Mouse (Mus musculus) C2C12 (cell line): ENCODE measurements around the gene Arhgap4. TPM values are rescaled to one million over a fixed set of nuclear protein-coding genes. Genes with fewer than 3 reads are reported as not detected.

ENCODE experiments used
- H3K27me3 ChIP-seq: one replicate; pipeline ENCODE4 v1.6.1; 2011; ENCODE audit not compliant: control insufficient read depth, insufficient read depth, insufficient read length
- H3K36me3 ChIP-seq: one replicate; pipeline ENCODE4 v1.6.1; 2011; ENCODE audit not compliant: control insufficient read depth, insufficient read depth
- H3K4me3 ChIP-seq: one replicate; pipeline ENCODE4 v1.5.1; 2011; ENCODE audit warnings: mild to moderate bottlenecking, control low read depth; ENCODE audit not compliant: poor library complexity, insufficient read depth, severe bottlenecking
- H3K79me2 ChIP-seq: one replicate; pipeline ENCODE4 v1.6.1; 2011; ENCODE audit not compliant: control insufficient read depth, insufficient read depth
- H3K79me3 ChIP-seq: one replicate; pipeline ENCODE4 v1.6.1; 2011; ENCODE audit warnings: low read depth, control low read depth
- H3ac ChIP-seq: one replicate; pipeline ENCODE3; 2011; ENCODE audit warnings: low read depth; ENCODE audit not compliant: control insufficient read depth, insufficient read length
- CEBPB ChIP-seq: IDR thresholded peaks from one replicate; pipeline ENCODE4 v1.6.1; 2011; ENCODE audit warnings: low read depth, mild to moderate bottlenecking, control low read depth, moderate library complexity
- CTCF ChIP-seq: IDR thresholded peaks from one replicate; pipeline ENCODE4 v1.5.1; 2011; ENCODE audit not compliant: control insufficient read depth, insufficient read depth, insufficient read length
- FOSL1 ChIP-seq: IDR thresholded peaks from one replicate; pipeline ENCODE4 v1.8.0; 2011; ENCODE audit warnings: mild to moderate bottlenecking, low read length; ENCODE audit not compliant: poor library complexity, insufficient read depth, severe bottlenecking
- MAX ChIP-seq: IDR thresholded peaks from one replicate; pipeline ENCODE4 v1.6.1; 2011; ENCODE audit warnings: mild to moderate bottlenecking, control low read depth
- MYOD1 ChIP-seq: IDR thresholded peaks from one replicate; pipeline ENCODE4 v1.6.1; 2011; ENCODE audit warnings: low read depth; ENCODE audit not compliant: control insufficient read depth, insufficient read length
- MYOG ChIP-seq: IDR thresholded peaks from one replicate; pipeline ENCODE4 v1.6.1; 2011; ENCODE audit not compliant: control insufficient read depth, insufficient read length; ENCODE audit errors: extremely low read depth
- USF1 ChIP-seq: IDR thresholded peaks from one replicate; pipeline ENCODE4 v1.6.1; 2011; ENCODE audit warnings: low read depth, mild to moderate bottlenecking, control low read depth, moderate library complexity
- polyA plus RNA-seq: library from polyadenylated mRNA; unstranded; fragments of >200 nt; fragmentation: generic; extraction: Trizol; gene quantifications from one replicate; pipeline ENCODE4 v1.2.1, GENCODE M21; 2012; ENCODE audit warnings: missing spikeins

The Arhgap4 gene
- polyA plus RNA-seq, 1 experiment = 0.23 TPM

DNA sequence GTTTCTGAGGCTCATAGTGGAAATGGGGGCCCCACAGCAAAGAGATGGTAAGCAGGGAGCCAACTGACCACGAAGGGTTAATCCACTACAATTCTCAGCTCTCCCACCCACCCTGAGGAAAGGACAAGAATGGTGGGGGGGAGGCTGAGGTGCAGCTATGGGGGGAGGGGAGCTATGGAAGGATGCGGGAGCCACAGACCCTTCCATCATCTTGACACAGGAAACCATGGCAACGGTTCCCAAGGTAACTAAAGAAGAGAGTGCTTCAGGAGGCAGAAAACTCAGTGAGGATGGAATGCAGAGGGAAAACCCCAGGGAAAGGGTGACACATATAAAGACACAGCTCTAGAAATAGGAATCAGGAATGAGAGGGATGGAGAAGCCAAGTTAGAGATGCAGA, 57.0 kb downstream of the Arhgap4 start:
- no peak overlapping the region for H3K4me3 ChIP-seq
- no peaks in the 10 kb centered on the region for H3K79me2 ChIP-seq
- no peaks in the 10 kb centered on the region for H3K36me3 ChIP-seq
- no peak overlapping the region for H3ac ChIP-seq
- no peak for TF ChIP-seq CEBPB
- no peak for TF ChIP-seq MAX
- no peak for TF ChIP-seq MYOD1
- TF ChIP-seq USF1 = no peak
- no peak for TF ChIP-seq CTCF
- no peak for TF ChIP-seq FOSL1
- TF ChIP-seq MYOG = no peak
- H3K27me3 ChIP-seq = no peaks in the 10 kb centered on the region
- no peaks in the 10 kb centered on the region for H3K79me3 ChIP-seq

DNA sequence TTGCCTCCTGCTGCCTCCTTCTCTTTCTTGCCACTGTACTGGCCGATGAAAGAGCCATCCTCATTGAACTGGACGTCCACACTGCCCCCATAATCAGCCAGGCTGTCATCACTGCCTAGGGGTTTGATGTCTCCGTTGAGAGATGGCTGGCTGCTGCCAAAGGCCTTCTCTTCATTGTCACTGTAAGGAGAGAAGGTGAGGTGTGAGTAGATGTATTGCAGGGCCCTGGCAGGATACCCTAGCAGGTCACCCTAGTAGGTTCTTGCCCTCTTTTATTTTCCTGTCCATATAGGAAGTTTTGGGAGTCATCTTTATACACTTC, 66.6 kb downstream of the Arhgap4 start:
- no peaks in the 10 kb centered on the region for H3K36me3 ChIP-seq
- no peak overlapping the region for H3ac ChIP-seq
- H3K79me3 ChIP-seq = no peaks in the 10 kb centered on the region
- H3K79me2 ChIP-seq = no peaks in the 10 kb centered on the region
- H3K27me3 ChIP-seq = peaks cover 3% of the 10 kb centered on the region
- TF ChIP-seq FOSL1 = no peak
- TF ChIP-seq MYOD1 = no peak
- TF ChIP-seq CEBPB = no peak
- no peak for TF ChIP-seq MAX
- H3K4me3 ChIP-seq = no peak overlapping the region

DNA sequence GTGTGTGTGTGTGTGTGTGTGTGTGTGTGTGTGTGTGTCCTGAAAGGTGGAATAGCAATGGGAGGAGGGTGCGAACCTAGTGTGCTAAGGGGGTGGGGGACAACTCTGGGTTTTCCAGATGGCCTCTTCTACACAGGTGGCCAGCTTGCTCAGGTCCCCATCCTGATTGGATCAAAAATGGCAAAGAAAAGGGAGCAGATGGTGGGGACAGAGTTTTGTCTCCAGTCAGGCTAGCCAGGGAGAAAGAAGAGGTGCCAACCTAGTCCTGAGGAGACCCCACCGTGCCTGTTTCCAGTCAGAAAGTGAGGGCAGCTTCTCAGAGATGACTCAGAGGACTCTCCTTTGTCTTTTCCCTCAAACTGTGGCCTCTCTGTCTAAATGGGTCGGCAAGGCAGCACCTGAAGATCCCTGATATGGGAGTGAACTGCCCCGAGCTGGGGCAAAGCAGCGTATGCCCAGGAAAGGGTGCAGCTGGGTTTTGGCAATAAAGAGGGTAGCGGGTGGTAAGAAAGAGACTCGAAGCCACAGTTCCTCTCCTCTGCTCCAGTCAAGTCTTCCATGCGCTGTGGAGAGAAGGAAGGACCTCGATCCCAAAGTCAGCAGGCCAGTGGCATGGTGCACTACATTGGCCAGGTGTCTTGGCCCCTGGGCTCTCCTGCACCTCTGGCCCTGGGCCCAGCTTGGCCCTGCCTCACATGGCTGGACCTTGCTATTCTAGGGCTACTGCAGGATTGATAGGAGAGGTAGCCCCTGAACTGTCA, 67.2 kb downstream of the Arhgap4 start:
- Histone ChIP-seq H3K36me3 (no peaks in the 10 kb centered on the region), H3K79me3 (no peaks in the 10 kb centered on the region), H3ac (no peak overlapping the region), H3K4me3 (no peak overlapping the region), H3K79me2 (no peaks in the 10 kb centered on the region), H3K27me3 (peaks cover 3% of the 10 kb centered on the region)
- TF ChIP-seq CEBPB = no peak
- no peak for TF ChIP-seq MYOD1
- no peak for TF ChIP-seq MYOG
- no peak for TF ChIP-seq MAX
- TF ChIP-seq CTCF = no peak
- no peak for TF ChIP-seq FOSL1
- no peak for TF ChIP-seq USF1

Other genes starting within 250 kb of the Arhgap4 start
- gene Slc6a8, start 248.7 kb downstream of the Arhgap4 start, polyA plus RNA-seq = 62.8 TPM
- gene Bcap31, start 205.7 kb downstream of the Arhgap4 start, polyA plus RNA-seq = 185 TPM
- 7.6 TPM for gene Abcd1, start 205.3 kb downstream of the Arhgap4 start, polyA plus RNA-seq
- gene Plxnb3, start 164.8 kb downstream of the Arhgap4 start, polyA plus RNA-seq = 0.02 TPM
- 0.09 TPM for gene Srpk3, start 147.5 kb downstream of the Arhgap4 start, polyA plus RNA-seq
- gene Idh3g, start 135.0 kb downstream of the Arhgap4 start, polyA plus RNA-seq = 141 TPM
- 260 TPM for gene Ssr4, start 134.8 kb downstream of the Arhgap4 start, polyA plus RNA-seq
- gene Pdzd4, start 96.9 kb downstream of the Arhgap4 start, polyA plus RNA-seq = 0.18 TPM
- gene Avpr2, start 29.8 kb downstream of the Arhgap4 start, polyA plus RNA-seq = 0.02 TPM
- gene L1cam, start 25.8 kb downstream of the Arhgap4 start, polyA plus RNA-seq = 0.55 TPM
- gene Naa10, start 74 bp upstream of the Arhgap4 start, polyA plus RNA-seq = 165 TPM
- gene Renbp, start 9.0 kb upstream of the Arhgap4 start, polyA plus RNA-seq = 73.2 TPM
- gene Hcfc1, start 44.5 kb upstream of the Arhgap4 start, polyA plus RNA-seq = 58.7 TPM
- gene Irak1, start 102.0 kb upstream of the Arhgap4 start, polyA plus RNA-seq = 33.9 TPM
- 0.07 TPM for gene Opn1mw, start 205.6 kb upstream of the Arhgap4 start, polyA plus RNA-seq
- 7.0 TPM for gene Mecp2, start 213.5 kb upstream of the Arhgap4 start, polyA plus RNA-seq
- gene Tex28, start 246.0 kb upstream of the Arhgap4 start, polyA plus RNA-seq = not detected